Mouse (Mus musculus): ENCODE results near the gene Ccnl2. TPM values are rescaled to one million over a fixed set of nuclear protein-coding genes. Genes with fewer than 3 reads are reported as not detected.
A peak's percentile ranks its signal among the peaks of the same experiment; 100 is the strongest.
"Not testable (repeated sequence)": the region's sequence is repeated elsewhere in the genome, so short reads cannot be mapped to it uniquely, and the experiment has no call there.

The Ccnl2 gene
- polyA plus RNA-seq, 1 experiment from 2014 or later = 62.9 TPM

GRCm38 (mm10) chr4:155776704-155777335, 35.5 kb upstream of the Ccnl2 start:
- Histone ChIP-seq H3K9me3 (replicated peaks) (no peaks in the 10 kb centered on the region), H3K4me3 (replicated peaks) (no peak overlapping the region), H3K9ac (no peak overlapping the region), H3K4me1 (replicated peaks) (peaks cover 38% of the 10 kb centered on the region), H3K27ac (peak overlapping the region; percentile 12; the same call in 1 of the 2 replicates), H3K4me2 (no peak overlapping the region), H3K27me3 (peaks cover 70% of the 10 kb centered on the region), H3K36me3 (no peaks in the 10 kb centered on the region)
- ATAC-seq (ENCODE audit: low read depth) = no peak
- 30% methylated on average over 2 of the region's 2 CpGs for WGBS (ENCODE audit: insufficient replicate concordance)
- no peak for DNase-seq

- Histone ChIP-seq H3K27me3 (peaks cover 67% of the 10 kb centered on the region), H3K9ac (no peak overlapping the region), H3K9me3 (replicated peaks) (no peaks in the 10 kb centered on the region), H3K4me2 (no peak overlapping the region), H3K4me3 (replicated peaks) (no peak overlapping the region), H3K27ac (no peak overlapping the region), H3K4me1 (replicated peaks) (peaks cover 38% of the 10 kb centered on the region), H3K36me3 (no peaks in the 10 kb centered on the region)
- DNase-seq (no peak), ATAC-seq (ENCODE audit: low read depth) (no peak)
- WGBS (ENCODE audit: insufficient replicate concordance) = 52% methylated on average over 2 of the region's 2 CpGs
These were observed 34.5 kb upstream of the Ccnl2 start for GRCm38 (mm10) chr4:155777816-155778215.

GRCm38 (mm10) chr4:155779498-155779897, 32.8 kb upstream of the Ccnl2 start:
- no peaks in the 10 kb centered on the region for H3K9me3 ChIP-seq (replicated peaks)
- H3K4me3 ChIP-seq (replicated peaks) = no peak overlapping the region
- WGBS (ENCODE audit: insufficient replicate concordance) = 75% methylated on average over 4 of the region's 4 CpGs
- H3K4me1 ChIP-seq (replicated peaks) = peaks cover 42% of the 10 kb centered on the region
- DNase-seq = no peak
- no peak overlapping the region for H3K9ac ChIP-seq
- H3K27ac ChIP-seq = no peak overlapping the region
- ATAC-seq (ENCODE audit: low read depth) = no peak
- H3K36me3 ChIP-seq = no peaks in the 10 kb centered on the region
- no peak overlapping the region for H3K4me2 ChIP-seq
- H3K27me3 ChIP-seq = peaks cover 56% of the 10 kb centered on the region

GRCm38 (mm10) chr4:155780895-155781294, 31.4 kb upstream of the Ccnl2 start:
- DNase-seq = no peak
- no peak overlapping the region; the same call in 1 of the 2 replicates for H3K9ac ChIP-seq
- WGBS (ENCODE audit: insufficient replicate concordance) = 33% methylated on average over 6 of the region's 6 CpGs
- H3K4me3 ChIP-seq (replicated peaks) = no peak overlapping the region
- no peak overlapping the region for H3K4me2 ChIP-seq
- H3K36me3 ChIP-seq = no peaks in the 10 kb centered on the region
- no peak for ATAC-seq (ENCODE audit: low read depth)
- peaks cover 42% of the 10 kb centered on the region for H3K27me3 ChIP-seq
- no peak overlapping the region for H3K27ac ChIP-seq
- H3K9me3 ChIP-seq (replicated peaks) = no peaks in the 10 kb centered on the region
- H3K4me1 ChIP-seq (replicated peaks) = peaks cover 44% of the 10 kb centered on the region

- H3K27me3 ChIP-seq = peaks cover 33% of the 10 kb centered on the region
- no peaks in the 10 kb centered on the region for H3K9me3 ChIP-seq (replicated peaks)
- H3K4me1 ChIP-seq (replicated peaks) = peaks cover 35% of the 10 kb centered on the region
- ATAC-seq (ENCODE audit: low read depth) = no peak
- peak overlapping the region; percentile 64 for H3K4me3 ChIP-seq (replicated peaks)
- peak overlapping the region; percentile 86 for H3K4me2 ChIP-seq
- peak overlapping the region; percentile 75 for H3K9ac ChIP-seq
- 39% methylated on average over 16 of the region's 16 CpGs for WGBS (ENCODE audit: insufficient replicate concordance)
- H3K36me3 ChIP-seq = no peaks in the 10 kb centered on the region
- no peak overlapping the region for H3K27ac ChIP-seq
- no peak for DNase-seq
These were observed 28.7 kb upstream of the Ccnl2 start for GRCm38 (mm10) chr4:155783486-155784080.

- ATAC-seq (ENCODE audit: low read depth) (peak; percentile 75), DNase-seq (peak; percentile 45)
- Histone ChIP-seq H3K27ac (peak overlapping the region; percentile 66), H3K27me3 (peaks cover 33% of the 10 kb centered on the region), H3K4me2 (peak overlapping the region; percentile 86), H3K36me3 (no peaks in the 10 kb centered on the region), H3K4me3 (replicated peaks) (peak overlapping the region; percentile 64), H3K4me1 (replicated peaks) (peaks cover 41% of the 10 kb centered on the region), H3K9ac (peak overlapping the region; percentile 75), H3K9me3 (replicated peaks) (no peaks in the 10 kb centered on the region)
- under 1% methylated on average over 52 of the region's 52 CpGs for WGBS (ENCODE audit: insufficient replicate concordance)
These were observed 28.1 kb upstream of the Ccnl2 start for GRCm38 (mm10) chr4:155784081-155784701.

GRCm38 (mm10) chr4:155785246-155785645, 27.0 kb upstream of the Ccnl2 start:
- H3K4me2 ChIP-seq = no peak overlapping the region
- no peak overlapping the region for H3K9ac ChIP-seq
- no peak overlapping the region for H3K4me3 ChIP-seq (replicated peaks)
- H3K4me1 ChIP-seq (replicated peaks) = peaks cover 47% of the 10 kb centered on the region
- ATAC-seq (ENCODE audit: low read depth) (no peak), DNase-seq (no peak)
- 74% methylated on average over 10 of the region's 10 CpGs for WGBS (ENCODE audit: insufficient replicate concordance)
- H3K27me3 ChIP-seq = peaks cover 26% of the 10 kb centered on the region
- no peaks in the 10 kb centered on the region for H3K36me3 ChIP-seq
- H3K9me3 ChIP-seq (replicated peaks) = no peaks in the 10 kb centered on the region
- no peak overlapping the region for H3K27ac ChIP-seq

- DNase-seq (no peak), ATAC-seq (ENCODE audit: low read depth) (no peak)
- no peaks in the 10 kb centered on the region for H3K9me3 ChIP-seq (replicated peaks)
- H3K27me3 ChIP-seq = peaks cover 24% of the 10 kb centered on the region
- peak within 1 kb of the TSS; percentile 75; the same call in 1 of the 2 replicates for H3K9ac ChIP-seq
- peaks cover 49% of the 10 kb centered on the region for H3K4me1 ChIP-seq (replicated peaks)
- H3K4me3 ChIP-seq (replicated peaks) = peak within 1 kb of the TSS; percentile 64; the same call in 1 of the 2 replicates
- H3K36me3 ChIP-seq = no peaks in the 10 kb centered on the region
- WGBS (ENCODE audit: insufficient replicate concordance) = 57% methylated on average over 5 of the region's 5 CpGs
- H3K27ac ChIP-seq = no peak within 1 kb of the TSS; the same call in 1 of the 2 replicates
- H3K4me2 ChIP-seq = peak within 1 kb of the TSS; percentile 86
These were observed 26.5 kb upstream of the Ccnl2 start, which contains the start of gene Tmem88b for GRCm38 (mm10) chr4:155785819-155786218. Tmem88b (minus strand) TSS chr4:155785874.

- H3K4me2 ChIP-seq = no peak overlapping the region
- no peaks in the 10 kb centered on the region for H3K9me3 ChIP-seq (replicated peaks)
- WGBS (ENCODE audit: insufficient replicate concordance) = 45% methylated on average over 3 of the region's 3 CpGs
- no peak overlapping the region for H3K9ac ChIP-seq
- H3K27ac ChIP-seq = no peak overlapping the region
- peaks cover 47% of the 10 kb centered on the region for H3K4me1 ChIP-seq (replicated peaks)
- no peaks in the 10 kb centered on the region for H3K36me3 ChIP-seq
- peaks cover 20% of the 10 kb centered on the region for H3K27me3 ChIP-seq
- no peak overlapping the region for H3K4me3 ChIP-seq (replicated peaks)
- ATAC-seq (ENCODE audit: low read depth) (peak; percentile 22; the same call in 1 of the 2 replicates), DNase-seq (no peak)
These were observed 24.0 kb upstream of the Ccnl2 start for GRCm38 (mm10) chr4:155788300-155788699.

GRCm38 (mm10) chr4:155788833-155789232, 23.5 kb upstream of the Ccnl2 start:
- Histone ChIP-seq H3K4me1 (replicated peaks) (peaks cover 42% of the 10 kb centered on the region), H3K27me3 (peaks cover 14% of the 10 kb centered on the region)
- not testable (repeated sequence) for H3K9ac ChIP-seq; DNase-seq; H3K36me3 ChIP-seq; H3K4me3 ChIP-seq (replicated peaks); H3K9me3 ChIP-seq (replicated peaks); H3K27ac ChIP-seq; H3K4me2 ChIP-seq; ATAC-seq (ENCODE audit: low read depth)
- 63% methylated on average over 4 of the region's 4 CpGs for WGBS (ENCODE audit: insufficient replicate concordance)

GRCm38 (mm10) chr4:155790021-155790489, 22.2 kb upstream of the Ccnl2 start, which contains the start of gene Ankrd65:
Ankrd65 (plus strand) TSS chr4:155790439.
- 69% methylated on average over 3 of the region's 3 CpGs for WGBS (ENCODE audit: insufficient replicate concordance)
- Histone ChIP-seq H3K27me3 (peaks cover 14% of the 10 kb centered on the region), H3K4me1 (replicated peaks) (peaks cover 32% of the 10 kb centered on the region), H3K9me3 (replicated peaks) (no peaks in the 10 kb centered on the region), H3K4me2 (no peak within 1 kb of the TSS), H3K9ac (no peak within 1 kb of the TSS), H3K27ac (no peak within 1 kb of the TSS), H3K4me3 (replicated peaks) (no peak within 1 kb of the TSS), H3K36me3 (no peaks in the 10 kb centered on the region)
- ATAC-seq (ENCODE audit: low read depth) (no peak), DNase-seq (no peak)

Data from liver, embryonic 13.5 days (tissue).